Mouse (Mus musculus): ENCODE measurements around the gene Eml6. TPM values are rescaled to one million over a fixed set of nuclear protein-coding genes. Genes with fewer than 3 reads are reported as not detected.
"Not testable (repeated sequence)": the region's sequence is repeated elsewhere in the genome, so short reads cannot be mapped to it uniquely, and the experiment has no call there.

The Eml6 gene
- total RNA-seq (2021), result 1 to 10 TPM; 2.5 to 3.9 TPM
- polyA plus RNA-seq (2012; rRNA removed), result 0.96 and 2.0 TPM in 2 replicates
- long read RNA-seq, result 0 reads

DNA sequence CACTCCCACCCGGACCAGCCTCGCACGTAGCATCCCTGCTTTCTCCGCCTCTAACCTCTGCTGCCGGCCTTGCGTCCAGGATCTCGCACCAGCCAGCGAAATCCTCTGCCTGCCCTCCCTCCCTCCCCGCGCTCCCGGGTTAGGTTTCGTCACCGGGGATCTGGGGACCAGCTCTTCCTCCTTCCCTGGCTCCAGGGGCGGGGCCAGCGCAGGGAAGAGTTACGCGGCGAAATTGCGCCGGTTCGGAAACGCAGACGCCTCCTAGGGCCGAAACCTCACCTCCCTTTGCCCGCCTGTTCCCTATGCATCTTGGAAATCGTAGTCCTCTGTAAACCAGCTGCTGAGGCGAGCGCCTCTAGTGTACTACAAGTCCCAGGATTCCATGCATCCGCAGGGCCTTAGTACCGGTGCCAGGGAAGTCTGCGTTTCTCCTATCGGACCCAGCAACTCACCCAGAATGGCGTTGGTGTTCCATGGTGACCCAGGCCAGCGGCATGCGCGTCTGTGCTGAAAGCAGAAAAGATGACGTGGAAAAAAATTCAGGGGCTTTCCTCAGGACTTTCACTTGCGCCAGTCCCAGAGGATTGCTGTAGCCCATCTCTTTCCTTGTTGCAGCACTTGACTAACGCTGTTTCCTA, at the start of gene Eml6:
TSS of gene Eml6 (minus strand) at position 199 of the 638 bp plus-strand sequence.
- peak; percentile 99 for DNase-seq

DNA sequence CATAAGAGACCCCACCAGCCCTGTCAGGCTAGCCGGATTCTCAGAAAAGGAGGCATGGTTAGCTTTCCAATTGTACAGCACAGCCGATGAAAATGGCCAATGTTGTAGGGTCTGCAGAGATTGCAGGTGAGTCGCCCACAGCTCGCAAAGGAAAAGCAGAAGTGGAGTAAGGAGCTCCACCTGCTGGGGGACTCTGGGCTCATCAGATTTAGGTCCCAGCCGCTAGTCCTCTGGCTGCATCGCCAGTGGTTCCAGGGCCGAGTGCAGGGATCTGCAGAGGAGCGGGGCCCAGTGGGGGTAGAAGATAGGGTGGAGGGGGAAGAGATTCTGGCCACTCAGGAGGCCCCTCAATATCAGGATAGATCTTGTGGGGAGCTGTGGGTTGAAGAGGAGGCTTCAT, 31.5 kb upstream of the Eml6 start:
- DNase-seq, result no peak

DNA sequence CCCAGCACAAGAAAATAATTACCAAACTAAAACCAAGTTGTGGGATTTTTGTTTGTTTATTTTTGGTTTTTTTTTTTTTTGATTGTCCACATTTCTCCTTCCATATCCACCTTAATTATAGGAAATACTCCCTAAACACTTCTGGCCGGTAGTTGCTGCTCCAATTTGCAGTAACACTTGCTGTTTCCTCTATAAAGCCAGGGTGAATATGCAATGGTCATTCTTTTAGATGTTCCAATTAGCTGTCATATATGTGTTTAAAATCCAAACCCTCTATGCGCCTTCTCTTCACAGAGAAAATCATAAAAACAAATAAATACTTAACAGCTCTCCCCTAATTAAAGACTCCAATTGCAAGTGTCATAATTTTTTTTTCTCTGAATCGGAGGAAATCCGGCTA, 689 bp downstream of the Eml6 start:
- DNase-seq, result no peak

DNA sequence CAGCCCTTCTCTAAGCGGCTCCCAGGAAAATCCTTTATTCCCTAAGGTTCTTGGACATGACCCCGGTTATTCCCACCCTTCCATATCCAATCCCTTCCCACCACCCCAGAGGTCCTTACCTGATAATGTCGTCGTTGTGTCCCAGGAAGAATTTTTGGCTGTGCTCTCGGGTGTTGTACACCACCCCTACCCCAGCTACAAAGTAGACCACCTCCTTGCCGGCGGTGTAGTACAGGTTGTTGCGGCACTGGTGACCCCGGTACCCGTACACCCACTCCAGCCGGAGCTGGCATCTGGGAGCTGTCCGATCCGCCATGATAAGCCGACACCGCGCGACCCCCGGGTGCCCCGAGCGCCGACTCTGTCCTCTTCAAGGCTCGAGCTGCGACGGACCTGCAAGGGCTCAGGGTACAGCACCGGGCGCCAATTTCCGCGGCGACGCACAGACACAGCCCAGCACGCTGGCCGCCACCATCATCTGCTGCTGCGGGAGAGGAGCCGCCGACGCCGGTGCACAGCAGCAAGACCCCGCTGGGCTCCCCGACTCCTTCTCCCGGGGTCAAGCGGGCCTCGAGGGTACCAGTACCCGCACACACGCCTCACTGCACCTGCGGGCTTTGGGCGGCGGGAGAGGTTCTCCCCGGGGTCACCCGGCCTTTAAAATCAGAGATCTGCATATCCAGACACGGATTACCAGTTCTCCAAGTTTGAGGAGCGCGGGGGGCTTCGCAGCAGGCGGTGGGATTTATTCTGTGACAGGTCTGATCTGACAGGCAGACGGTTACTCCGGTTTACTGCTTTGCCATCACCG, 1.4 kb downstream of the Eml6 start:
- peak; percentile 59 for DNase-seq

DNA sequence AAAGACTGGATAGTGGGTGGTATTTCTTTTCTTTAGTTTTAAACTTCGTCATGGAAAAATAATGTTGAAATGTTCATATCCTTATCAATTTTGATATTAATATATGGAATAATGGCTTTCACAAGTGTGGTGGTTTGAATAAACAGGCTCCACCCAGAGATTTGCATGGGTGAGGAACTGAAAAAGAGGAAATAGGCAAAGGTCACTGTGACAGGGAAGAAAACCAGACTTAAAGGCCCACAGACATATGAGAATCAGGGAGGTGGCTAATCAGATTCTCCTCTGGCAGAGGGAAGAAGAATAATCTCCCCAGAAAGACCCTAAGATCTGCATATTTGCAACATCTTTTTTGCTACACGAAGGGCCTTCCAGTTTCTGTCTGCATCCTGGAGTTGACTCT, 39.6 kb downstream of the Eml6 start:
- DNase-seq, result no peak

DNA sequence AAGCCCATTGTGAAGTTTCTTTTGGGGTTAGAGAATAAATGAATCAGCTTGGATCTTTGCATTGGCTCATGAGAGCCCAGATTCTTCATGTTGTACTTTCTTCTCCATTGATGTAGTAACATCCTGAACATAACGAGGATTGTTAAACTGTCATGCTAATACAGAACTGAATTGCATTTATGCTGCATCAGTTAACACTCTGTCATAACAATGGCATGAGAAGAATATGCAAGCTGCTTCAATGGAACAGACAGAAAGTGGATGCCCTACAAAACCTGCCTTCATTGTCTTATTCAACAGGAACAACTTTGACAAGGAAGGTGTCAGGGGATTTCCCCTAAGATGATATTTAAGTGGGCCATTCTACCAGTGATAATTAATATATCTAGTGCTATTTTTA, 57.0 kb downstream of the Eml6 start:
- no peak for DNase-seq

DNA sequence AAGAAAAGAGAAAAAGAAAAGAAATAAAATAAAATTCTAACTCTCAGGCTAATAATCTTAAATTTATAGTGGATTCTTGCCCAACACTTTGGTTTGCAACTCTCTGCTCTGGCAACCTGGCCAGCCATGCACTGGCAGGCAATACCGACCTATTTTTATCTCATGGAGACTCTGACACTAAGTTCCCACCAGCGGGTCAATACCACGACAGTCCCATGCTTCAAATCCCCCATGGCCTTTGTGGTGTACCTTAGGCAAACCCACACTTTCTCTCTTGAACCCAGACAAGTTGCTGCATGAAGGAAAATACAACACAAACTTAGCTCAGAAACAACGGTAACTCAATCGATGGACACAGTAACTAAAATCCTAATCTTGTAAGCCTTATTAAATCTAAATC, 66.5 kb downstream of the Eml6 start:
- no peak for DNase-seq

DNA sequence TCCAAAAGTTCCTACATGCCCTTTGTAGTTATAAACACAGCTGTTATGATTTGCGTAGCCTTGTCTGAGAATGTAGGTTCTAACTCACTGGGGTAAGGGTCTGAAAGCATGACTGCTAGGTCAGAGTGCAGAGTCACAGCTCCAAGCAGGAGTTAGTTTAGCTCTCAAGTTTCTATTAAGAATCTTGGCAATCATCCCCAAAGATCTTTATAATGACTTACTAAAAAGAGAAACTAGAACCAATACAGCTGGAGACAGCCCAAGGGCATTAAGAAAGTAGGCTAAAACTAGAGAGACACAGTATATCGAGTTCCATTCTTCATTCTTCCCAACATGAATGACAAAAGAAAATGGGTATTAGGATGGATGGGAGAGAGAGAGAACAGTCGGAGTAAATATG, 81.2 kb downstream of the Eml6 start:
- DNase-seq, result no peak

DNA sequence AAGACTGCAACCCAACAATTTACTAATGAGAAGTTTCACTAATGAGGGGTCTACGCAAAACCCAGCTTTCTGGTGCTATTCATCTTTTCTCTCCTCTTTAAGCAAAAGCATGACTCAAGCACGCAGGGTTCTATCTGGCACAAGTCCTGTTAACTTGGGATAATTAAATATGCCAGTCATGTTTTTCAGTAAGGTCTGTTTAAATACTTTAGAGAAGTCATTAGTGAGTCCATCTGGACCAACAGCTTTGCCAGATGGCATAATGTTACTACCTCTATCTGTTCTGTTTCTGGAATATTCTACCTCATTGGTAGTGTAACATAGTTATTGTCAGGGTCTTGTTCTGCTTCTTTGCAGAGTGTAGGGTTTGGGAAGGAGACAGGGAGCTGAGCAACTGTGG, 101.5 kb downstream of the Eml6 start:
- no peak for DNase-seq

DNA sequence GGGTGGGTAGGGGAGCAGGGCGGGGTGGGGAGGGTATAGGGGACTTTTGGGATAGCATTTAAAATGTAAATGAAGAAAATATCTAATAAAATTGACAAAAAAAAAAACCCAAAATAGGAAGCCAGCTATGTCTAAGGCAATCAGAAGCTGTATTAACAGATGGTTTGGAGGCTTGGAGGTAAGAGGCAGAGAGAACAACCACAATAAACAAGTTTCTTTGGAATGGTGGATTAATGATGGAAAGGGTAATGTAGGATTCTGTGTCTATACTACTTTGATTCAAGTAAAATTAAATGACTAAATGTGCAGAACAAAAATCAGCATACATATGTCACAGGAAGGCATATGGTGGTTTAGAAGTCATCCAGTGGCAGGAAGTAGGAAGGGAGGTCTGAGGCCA, 102.0 kb downstream of the Eml6 start:
- DNase-seq, result no peak

DNA sequence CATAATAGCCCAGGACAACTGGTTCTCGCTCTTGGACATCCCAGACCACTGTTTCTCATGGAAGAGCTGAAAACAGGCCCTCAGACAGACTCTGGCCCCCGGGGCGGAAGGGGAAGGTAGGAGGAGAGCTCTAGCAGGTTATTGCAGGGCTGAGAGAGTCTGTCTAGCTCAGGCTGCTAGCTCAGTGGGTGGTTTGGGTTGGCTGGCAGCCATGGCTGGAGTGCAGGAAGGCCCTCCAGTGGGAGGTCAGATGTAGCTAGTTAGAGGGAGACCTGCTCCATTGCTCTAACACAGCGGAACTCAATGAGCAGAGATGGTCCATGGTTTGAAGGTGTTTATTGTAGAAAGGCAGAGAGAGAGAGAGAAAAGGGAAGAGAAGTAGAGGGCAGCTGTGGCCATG, 112.7 kb downstream of the Eml6 start:
- no peak for DNase-seq

DNA sequence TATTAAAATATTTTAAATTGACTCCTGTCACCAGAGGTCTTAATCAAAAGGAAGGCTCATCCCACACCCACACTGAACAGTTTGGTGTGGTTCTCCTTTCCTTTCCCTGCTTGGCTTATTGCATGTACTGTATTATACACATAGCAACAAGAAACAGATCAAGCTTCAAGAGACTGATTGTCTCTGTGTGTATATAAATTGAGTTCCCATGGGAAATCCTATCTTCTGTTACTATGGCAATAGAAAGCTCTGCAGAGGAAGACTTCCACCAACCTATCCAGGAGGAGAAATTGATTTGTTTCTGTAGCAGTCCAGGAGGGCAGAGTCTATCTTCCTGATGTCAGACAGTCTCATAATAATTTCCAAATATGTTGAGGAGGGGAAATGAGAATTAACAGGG, 116.5 kb downstream of the Eml6 start:
- DNase-seq, result no peak

DNA sequence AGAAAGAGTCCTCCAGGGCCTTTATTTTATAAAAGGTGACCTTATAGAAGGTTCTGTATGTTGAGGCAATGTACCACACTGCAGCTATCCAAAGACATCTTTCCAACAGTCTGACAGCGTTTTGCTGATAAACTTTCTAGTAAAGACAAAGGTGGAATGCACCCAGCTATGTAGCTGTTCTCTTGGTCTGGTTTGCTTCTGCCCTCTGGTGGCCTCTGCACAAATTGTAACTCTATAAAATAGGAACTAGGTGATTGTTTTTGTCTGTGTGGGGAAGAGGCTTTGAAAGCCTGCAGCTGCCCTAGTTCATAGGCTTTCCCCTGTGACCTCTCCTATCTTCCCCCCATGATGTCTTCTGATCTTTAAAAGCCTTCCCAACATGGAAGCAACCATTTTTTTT, 140.7 kb downstream of the Eml6 start:
- DNase-seq, result peak; percentile 52

DNA sequence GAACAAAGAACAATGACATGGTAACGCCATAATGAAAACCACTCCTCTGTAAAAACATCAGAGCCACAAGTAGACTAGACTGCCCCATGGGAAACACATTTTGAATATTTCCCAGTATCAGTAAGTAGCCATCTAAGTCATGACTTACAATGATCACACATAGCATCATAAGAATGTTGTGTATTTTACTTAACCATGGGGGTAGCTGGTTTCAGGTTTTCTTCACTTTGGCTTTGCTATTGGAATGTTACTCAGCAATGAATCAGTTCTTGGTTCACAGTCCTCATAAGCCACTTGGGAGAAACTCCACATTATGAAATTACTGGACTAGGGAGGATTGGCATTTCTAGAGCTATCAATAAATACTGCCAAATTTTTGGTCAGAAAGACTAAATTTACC, 141.5 kb downstream of the Eml6 start:
- DNase-seq, result no peak

DNA sequence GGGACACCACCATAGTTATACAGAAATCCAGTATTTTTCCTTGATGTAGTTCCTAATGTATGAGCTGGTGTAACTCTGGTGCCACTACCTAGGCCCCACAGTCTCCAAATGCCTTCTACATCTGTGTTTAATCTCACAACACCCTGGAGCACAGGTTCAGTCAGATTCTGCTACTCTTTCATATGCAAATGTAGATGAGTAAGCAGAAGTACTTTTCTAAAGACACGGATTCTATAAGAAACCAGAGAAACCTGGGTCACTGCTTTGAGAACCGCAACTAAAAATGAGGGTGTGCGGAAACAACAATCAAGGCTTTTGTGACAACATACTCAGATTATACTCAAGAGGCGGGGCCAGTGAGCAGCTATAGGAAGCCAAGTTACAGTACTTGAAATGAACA, 142.8 kb downstream of the Eml6 start:
- no peak for DNase-seq

DNA sequence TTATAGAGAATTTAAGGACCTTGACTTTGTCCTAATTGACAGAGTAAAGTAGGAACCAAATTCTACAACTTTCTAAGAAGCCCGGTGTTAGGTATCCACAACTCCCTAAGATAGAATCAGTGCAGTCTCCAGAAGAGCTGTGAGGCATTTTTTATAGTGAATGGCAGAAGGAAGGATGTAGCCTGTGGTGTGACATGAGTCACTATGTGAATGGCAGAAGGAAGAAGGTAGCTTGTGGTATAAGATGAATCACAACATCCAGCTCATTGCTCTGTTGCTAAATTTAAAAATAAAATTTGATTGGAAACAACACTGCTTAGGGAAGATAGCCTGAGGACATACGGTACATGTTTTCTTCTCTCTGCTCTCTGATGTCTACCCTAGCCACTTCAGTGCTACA, 146.2 kb downstream of the Eml6 start:
- DNase-seq, result no peak

DNA sequence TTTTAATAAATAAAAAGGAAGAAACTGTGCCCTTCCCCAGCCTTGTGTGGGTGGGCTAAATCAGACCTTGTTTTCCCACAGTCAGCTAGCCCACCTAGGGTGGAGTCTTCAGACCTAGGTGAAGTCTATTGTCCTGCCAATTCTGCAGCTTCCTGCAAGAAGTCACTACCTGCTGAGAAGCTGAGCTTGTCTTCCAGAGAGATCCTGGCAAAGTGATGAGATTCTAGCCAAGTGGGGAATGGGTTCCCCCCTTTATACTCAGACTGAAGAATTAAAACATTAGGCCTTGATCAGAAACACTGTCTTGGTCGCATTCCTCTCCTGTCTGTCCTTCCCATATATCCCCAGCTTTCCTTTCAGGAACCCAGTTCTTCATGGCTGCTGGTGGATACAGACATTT, 147.9 kb downstream of the Eml6 start:
- no peak for DNase-seq

DNA sequence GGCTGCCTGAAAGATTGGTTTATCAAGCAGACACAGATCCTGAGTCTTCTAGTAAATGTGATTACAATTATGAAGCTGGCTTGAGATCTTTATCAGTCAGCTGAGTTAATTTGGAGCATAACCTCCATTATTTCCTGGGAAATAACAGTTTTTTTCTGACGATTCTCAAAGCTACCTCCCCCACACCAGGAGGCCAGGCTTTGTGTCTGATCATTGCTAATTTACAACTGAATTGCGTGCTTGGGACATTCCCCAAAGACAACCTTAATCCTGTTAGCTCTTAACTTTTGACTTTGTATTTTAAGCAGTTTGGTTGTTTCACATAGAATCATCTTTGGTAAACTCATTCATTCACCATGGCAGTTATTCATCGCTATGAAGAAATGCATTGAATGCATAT, 148.6 kb downstream of the Eml6 start:
- DNase-seq, result no peak

DNA sequence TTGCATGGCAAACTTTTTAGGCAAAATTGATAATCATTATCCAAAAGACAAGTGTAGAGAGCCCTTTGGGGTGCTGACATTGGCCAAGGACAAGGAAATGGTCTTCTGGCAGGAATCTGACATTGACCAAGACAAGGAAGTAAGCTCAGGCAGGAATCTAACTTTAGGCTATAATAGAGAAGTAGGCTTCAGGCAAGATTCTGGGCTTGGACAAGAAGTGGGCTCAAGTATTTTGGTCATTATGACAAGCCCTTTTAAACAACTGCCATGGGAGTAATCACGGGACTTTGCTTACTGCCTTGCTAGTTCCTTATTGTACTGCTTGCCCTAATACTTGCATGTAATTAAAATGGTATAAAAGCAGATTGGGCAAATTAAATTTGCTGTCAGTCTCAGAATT, 151.1 kb downstream of the Eml6 start:
- not testable (repeated sequence) for DNase-seq

DNA sequence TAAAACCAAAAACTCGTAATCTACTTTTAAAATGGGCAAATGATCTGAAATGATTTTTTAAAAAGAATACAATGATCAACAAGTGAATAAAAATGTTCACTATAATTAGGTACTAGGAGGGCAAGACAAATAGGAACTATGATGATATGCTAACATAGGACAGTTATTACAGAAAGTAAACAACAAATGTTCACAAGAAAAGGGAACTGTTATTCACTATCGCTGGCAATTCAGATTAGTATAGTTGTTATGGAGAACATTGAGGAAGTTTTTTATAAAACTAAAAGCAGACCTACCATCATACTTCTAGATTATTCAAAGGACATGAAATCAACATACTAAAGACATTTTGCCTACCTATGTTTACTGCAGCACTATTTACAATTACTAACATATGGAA, 155.7 kb downstream of the Eml6 start:
- no peak for DNase-seq

DNA sequence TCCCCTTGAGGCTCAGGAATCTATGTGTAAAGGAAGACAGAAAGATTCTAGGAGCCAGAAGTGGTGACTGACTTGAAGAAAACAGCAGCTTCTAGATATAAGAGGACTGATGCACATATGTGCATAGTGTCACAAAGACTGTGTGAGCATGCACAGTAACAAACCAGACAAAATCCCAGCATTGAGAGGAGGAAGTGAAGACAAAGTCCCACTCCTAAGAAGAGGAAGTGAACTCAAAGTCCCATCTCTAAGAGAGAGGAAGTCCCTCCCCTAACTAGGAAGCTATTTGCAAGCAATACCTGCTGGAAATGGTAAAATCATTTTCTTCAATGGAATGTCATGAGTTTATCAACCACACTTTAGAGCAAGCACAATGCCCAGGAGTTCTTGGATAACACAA, 161.6 kb downstream of the Eml6 start:
- DNase-seq, result no peak

DNA sequence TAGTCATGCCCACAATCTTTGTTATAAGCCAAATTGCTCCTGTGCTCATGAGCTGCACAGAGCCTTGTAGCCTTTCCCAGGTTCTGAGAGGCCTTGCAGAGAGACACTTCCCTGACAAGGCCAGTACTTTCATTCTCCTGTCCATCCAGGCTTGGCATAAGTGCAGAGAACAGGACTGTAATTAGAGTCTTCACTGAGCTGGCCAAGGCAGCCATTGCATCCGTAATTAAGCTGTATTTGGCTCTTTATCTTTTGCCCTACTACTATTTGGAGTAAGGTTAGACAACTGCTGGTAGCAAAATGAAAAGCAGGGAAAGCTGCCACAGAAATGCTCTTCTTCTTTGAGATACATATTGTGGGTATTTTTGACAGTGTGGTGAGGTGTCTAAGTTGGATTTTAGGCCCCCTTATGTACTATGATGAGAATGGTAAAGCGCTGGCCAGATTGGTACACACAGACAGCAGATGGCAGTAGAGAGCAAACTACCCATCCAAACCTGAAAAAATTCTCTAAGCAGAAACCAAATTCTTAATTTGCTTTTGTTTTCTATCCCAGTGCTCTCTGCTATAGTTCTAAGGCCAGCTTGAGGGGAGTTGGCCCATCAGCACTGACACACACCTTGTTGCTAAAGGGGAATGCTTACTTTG, 164.0 kb downstream of the Eml6 start:
- DNase-seq, result peak; percentile 6

DNA sequence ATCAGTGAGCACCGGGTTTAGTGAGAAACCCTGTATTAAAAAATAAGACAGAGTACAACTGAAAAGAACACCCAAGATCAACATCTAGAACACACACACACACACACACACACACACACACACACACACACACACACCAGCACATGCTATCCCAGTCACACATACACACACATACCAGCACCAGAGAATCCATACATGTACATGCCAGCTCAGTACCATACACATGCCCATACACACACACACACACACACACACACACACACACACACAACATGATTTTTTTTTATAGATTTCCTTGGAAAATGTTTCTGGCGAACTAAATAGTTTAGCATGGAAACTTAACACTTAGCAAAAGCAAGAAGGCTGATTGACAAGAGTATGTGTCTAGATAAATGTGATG, 164.8 kb downstream of the Eml6 start:
- no peak for DNase-seq
